Mouse (Mus musculus) forebrain, postnatal 0 days (tissue): Measurements from ENCODE around the gene St3gal6. TPM values are rescaled to one million over a fixed set of nuclear protein-coding genes. Genes with fewer than 3 reads are reported as not detected.

Experiments
- ATAC-seq: fragments of 200-750 bp; cut with Nextera tagmentation; 2 replicates; pipeline ENCODE4 v1.8.0; 2017; ENCODE audit warnings: mild to moderate bottlenecking, moderate library complexity
- DNase-seq: peaks from one replicate; pipeline ENCODE4 v3.0.0-alpha.2; 2015
- H3K27ac ChIP-seq: fragments of 300-500 bp; sonication (generic); 2 replicates; pipeline ENCODE4 v1.5.1; 2014; ENCODE audit warnings: low read depth, mild to moderate bottlenecking, antibody characterized with exemption, low read length, moderate library complexity, mixed read lengths
- H3K27me3 ChIP-seq: fragments of 300-500 bp; sonication (generic); 2 replicates; pipeline ENCODE4 v1.6.1; 2014; ENCODE audit warnings: mild to moderate bottlenecking, low read length, mixed read lengths; ENCODE audit not compliant: insufficient read depth
- H3K36me3 ChIP-seq: fragments of 300-500 bp; sonication (generic); 2 replicates; pipeline ENCODE4 v1.6.1; 2014; ENCODE audit warnings: mild to moderate bottlenecking, moderate library complexity; ENCODE audit not compliant: insufficient read depth
- H3K4me1 ChIP-seq: fragments of 300-500 bp; sonication (generic); 2 replicates; pipeline ENCODE4 v1.6.1; 2014; ENCODE audit warnings: antibody characterized with exemption; ENCODE audit not compliant: insufficient read depth
- H3K4me2 ChIP-seq: fragments of 300-500 bp; sonication (generic); 2 replicates; pipeline ENCODE4 v1.6.1; 2014; ENCODE audit warnings: low read depth, mild to moderate bottlenecking, moderate library complexity
- H3K4me3 ChIP-seq: fragments of 300-500 bp; sonication (generic); 2 replicates; pipeline ENCODE4 v1.5.1; 2014; ENCODE audit warnings: low read depth, low read length, mixed read lengths
- H3K9ac ChIP-seq: fragments of 300-500 bp; sonication (generic); 2 replicates; pipeline ENCODE4 v1.6.1; 2014; ENCODE audit warnings: mild to moderate bottlenecking
- H3K9me3 ChIP-seq: fragments of 300-500 bp; sonication (generic); 2 replicates; pipeline ENCODE4 v1.6.1; 2016; ENCODE audit warnings: low read length
- CTCF ChIP-seq: sonication (generic); IDR thresholded peaks from 2 replicates; pipeline ENCODE4 v1.5.1; 2016; ENCODE audit warnings: antibody characterized with exemption, control low read depth, low read depth
- WGBS: fragments of 180-500 bp; shearing (Covaris S2); extraction: QIAGEN DNeasy Blood & Tissue Kit; methylation state at CpG from one replicate; pipeline ENCODE4 v1.1.7; 2014; 5-methylcytosine and 5-hydroxymethylcytosine counted together
- polyA plus RNA-seq: library from polyadenylated mRNA; unstranded; fragments of >200 nt; fragmentation: Nextera tagmentation; extraction: Ambion mirVana; gene quantifications from 2 replicates; pipeline ENCODE4 v1.2.1, GENCODE M21; 2015
- total RNA-seq: library from RNA; depleted of rRNA; stranded (reverse); fragments of >200 nt; gene quantifications from 2 replicates; pipeline ENCODE4 v1.2.3, GENCODE M21; 2014; rRNA removed

The St3gal6 gene
- total and polyA plus RNA-seq, 2 experiments from 2014 or later: 12.6 to 14.9 TPM

DNA sequence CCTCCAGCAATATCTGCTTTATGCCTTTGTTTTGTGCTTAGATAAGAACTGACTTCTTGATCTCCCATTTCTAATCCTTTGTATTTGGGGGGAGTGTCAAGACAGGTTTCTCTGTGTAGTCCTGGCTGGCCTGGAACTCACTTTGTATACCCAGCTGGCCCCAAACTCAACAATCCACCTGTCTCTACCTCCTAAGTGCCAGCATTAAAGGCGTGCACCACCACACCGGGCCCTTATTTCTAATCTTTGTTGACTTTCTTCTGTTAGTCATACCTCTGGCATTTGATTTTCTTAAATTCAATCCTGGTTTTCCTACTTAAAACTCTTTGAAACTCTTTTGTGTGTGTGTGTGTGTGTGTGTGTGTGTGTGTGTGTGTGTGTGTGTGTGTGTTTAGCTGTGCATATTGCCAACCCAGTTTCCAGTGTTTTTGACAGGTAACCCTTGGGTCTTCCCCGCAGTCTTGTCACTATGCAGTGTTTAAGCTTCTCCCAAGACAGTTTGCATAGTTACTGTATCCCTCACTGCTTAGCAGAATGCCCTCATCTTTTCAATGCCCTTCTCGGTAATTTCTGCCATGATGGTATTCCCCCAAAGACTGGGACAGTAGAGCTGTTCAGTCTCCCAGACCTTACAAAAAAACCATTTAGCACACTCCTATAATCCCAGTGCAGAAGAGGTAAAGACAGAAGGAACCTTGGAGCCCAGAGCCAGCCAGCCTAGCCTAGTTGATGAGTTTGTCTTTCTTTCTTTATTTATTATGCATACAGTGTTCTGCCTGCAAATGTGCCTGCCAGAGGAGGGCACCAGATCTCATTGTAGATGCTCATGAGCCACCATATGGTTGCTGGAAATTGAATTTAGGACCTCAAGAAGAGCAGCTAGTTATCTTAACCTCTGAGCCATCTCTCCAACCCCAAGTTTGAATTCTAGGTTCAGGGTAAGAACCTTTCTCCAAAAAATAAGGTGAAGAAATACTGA lies 77.5 kb downstream of the St3gal6 start:
- DNase-seq (no peak), ATAC-seq (no peak)
- peak; percentile 6; the same call in 1 of the 2 replicates for TF ChIP-seq CTCF
- Histone ChIP-seq H3K4me1 (no peaks in the 10 kb centered on the region), H3K9ac (no peak overlapping the region), H3K27me3 (no peaks in the 10 kb centered on the region), H3K27ac (no peak overlapping the region), H3K4me3 (no peak overlapping the region), H3K4me2 (no peak overlapping the region), H3K9me3 (no peaks in the 10 kb centered on the region), H3K36me3 (peaks cover 8% of the 10 kb centered on the region)
- 93% methylated on average over 4 of the region's 4 CpGs for WGBS

DNA sequence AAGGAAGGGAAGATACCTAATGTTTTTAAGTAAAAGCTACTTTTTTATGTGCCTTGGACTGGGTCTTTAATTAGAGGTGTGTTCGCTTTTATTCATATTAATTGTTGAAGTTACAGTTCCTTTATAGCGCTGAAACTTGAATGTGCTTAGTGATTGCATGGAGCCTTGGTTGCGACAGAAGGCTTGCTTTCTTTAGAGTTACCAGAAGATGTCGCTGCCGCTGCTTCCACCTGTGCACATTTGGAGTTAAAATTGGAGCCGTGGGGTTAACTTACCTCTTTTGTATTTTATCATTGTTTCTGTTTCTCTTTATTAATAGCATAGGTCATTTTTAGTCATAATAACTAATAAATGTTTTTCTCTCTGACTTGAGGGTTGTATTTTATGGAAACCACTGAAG lies 79.3 kb downstream of the St3gal6 start:
- Histone ChIP-seq H3K4me2 (no peak overlapping the region), H3K27me3 (no peaks in the 10 kb centered on the region), H3K4me1 (no peaks in the 10 kb centered on the region), H3K9me3 (no peaks in the 10 kb centered on the region), H3K27ac (no peak overlapping the region), H3K4me3 (no peak overlapping the region), H3K36me3 (no peaks in the 10 kb centered on the region), H3K9ac (no peak overlapping the region)
- ATAC-seq (no peak), DNase-seq (peak; percentile 10)
- 63% methylated on average over 6 of the region's 6 CpGs for WGBS
- TF ChIP-seq CTCF: peak; percentile 51

DNA sequence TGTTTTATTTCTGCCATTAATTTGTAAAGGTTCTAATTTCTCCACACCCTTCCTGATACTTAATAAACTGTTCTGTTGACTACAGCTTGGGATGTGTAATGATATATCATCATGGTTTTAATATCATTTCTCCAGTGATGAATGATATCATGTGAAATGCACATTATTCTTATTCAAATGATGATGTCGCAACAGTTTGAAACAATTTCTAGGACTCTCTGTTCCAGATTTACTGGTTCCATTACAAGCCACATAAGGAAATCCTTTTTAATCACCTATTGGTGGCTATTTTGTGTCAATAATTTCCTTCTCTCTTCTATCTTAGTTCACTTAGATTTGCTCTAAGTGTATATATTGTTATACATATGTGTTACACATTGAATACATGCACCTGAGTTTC lies 91.7 kb downstream of the St3gal6 start:
- 98% methylated on average over 1 of the region's 1 CpGs for WGBS
- TF ChIP-seq CTCF: no peak
- DNase-seq (no peak), ATAC-seq (no peak)
- Histone ChIP-seq H3K4me3 (no peak overlapping the region), H3K27ac (no peak overlapping the region), H3K36me3 (no peaks in the 10 kb centered on the region; the same call in 1 of the 2 replicates), H3K27me3 (no peaks in the 10 kb centered on the region), H3K4me1 (no peaks in the 10 kb centered on the region), H3K9me3 (no peaks in the 10 kb centered on the region), H3K4me2 (no peak overlapping the region), H3K9ac (no peak overlapping the region)

DNA sequence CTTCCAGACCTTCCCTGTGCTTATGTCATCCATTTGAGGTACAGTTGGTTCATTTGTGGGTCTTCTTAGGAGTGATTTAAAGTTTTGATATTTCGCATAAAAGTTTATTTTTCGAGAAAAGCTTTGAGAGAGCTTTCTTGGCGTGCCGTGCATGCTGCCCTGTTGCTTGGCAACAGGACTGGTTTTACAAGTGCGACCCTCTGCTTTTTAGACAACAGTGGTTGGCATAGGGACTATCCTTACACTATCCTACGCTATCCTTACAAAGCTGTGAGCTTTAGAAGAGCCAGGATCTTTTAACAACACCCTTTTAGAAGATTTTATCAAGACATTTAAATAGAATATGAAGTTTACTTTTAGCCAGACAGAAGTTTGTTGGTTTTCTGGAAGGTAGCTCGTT lies 93.8 kb downstream of the St3gal6 start:
- TF ChIP-seq CTCF: no peak

DNA sequence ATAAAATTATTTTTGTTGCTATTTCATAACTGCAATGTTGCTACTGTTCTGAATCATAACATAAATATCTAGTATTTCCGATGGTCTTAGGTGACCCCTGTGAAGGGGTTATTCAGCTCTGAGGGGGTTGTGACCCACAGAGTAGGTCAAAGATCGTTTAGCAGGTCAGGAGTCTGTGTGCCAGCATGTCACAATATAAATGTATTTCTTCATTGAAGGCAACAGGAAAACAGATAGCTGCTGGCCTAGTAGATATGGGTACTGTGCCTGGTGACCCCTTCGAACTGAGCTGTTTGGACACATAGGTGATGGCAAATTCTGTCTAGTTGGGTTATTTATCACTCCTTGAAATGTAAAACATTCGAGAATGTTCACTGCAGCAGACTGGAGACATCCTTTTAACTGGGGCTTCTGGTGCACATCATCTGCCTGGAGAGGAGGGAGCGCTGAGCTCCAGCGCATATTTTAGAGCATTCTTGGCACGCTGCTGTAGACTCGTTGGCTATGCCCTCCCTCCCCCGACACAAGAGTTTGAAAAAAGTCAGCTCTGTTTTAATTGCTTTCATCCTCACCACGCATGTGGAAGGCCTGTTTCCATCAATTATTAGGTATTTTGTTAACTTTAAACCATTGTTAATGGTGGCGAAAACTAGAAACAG lies 102.2 kb downstream of the St3gal6 start:
- ATAC-seq (peak; percentile 80), DNase-seq (peak; percentile 44)
- no peak for TF ChIP-seq CTCF
- no peaks in the 10 kb centered on the region for H3K27me3 ChIP-seq
- H3K4me3 ChIP-seq: no peak overlapping the region
- H3K27ac ChIP-seq: no peak overlapping the region
- H3K9me3 ChIP-seq: no peaks in the 10 kb centered on the region
- H3K36me3 ChIP-seq: no peaks in the 10 kb centered on the region
- 38% methylated on average over 11 of the region's 11 CpGs for WGBS
- no peak overlapping the region for H3K9ac ChIP-seq
- 0 out of 2 replicates have a peak, but pooled peaks cover 6% of the 10 kb centered on the region for H3K4me1 ChIP-seq
- H3K4me2 ChIP-seq: no peak overlapping the region

More for the DNA sequence above, 93.8 kb downstream of the St3gal6 start:
- ATAC-seq (peak; percentile 88), DNase-seq (peak; percentile 30)
- no peak overlapping the region for H3K4me2 ChIP-seq
- WGBS: 58% methylated on average over 7 of the region's 7 CpGs
- H3K4me3 ChIP-seq: no peak overlapping the region
- H3K36me3 ChIP-seq: no peaks in the 10 kb centered on the region
- no peaks in the 10 kb centered on the region for H3K27me3 ChIP-seq
- H3K9ac ChIP-seq: no peak overlapping the region
- no peaks in the 10 kb centered on the region for H3K4me1 ChIP-seq
- no peak overlapping the region for H3K27ac ChIP-seq
- no peaks in the 10 kb centered on the region for H3K9me3 ChIP-seq

Other genes starting within 250 kb of the St3gal6 start
- gene Dcbld2, start 115.8 kb downstream of the St3gal6 start, total RNA-seq: 21.0 and 24.7 TPM in 2 replicates
- 1.8 and 3.0 TPM in 2 replicates for gene Dcbld2, start 115.8 kb downstream of the St3gal6 start, polyA plus RNA-seq
- not detected in 2 replicates for gene Gm813, start 92.7 kb upstream of the St3gal6 start, total RNA-seq
- not detected in 2 replicates for gene Gm813, start 92.7 kb upstream of the St3gal6 start, polyA plus RNA-seq
- not detected in 2 replicates for gene E330017A01Rik, start 114.5 kb upstream of the St3gal6 start, total RNA-seq
- gene E330017A01Rik, start 114.5 kb upstream of the St3gal6 start, polyA plus RNA-seq: 0.16 TPM in 1 of 2 replicates, not detected in the other
- 12.9 and 22.4 TPM in 2 replicates for gene Cpox, start 146.0 kb upstream of the St3gal6 start, total RNA-seq
- 5.9 and 10.0 TPM in 2 replicates for gene Cpox, start 146.0 kb upstream of the St3gal6 start, polyA plus RNA-seq
- gene Gpr15, start 194.8 kb upstream of the St3gal6 start, total RNA-seq: 0.14 TPM in 1 of 2 replicates, not detected in the other
- not detected in 2 replicates for gene Gpr15, start 194.8 kb upstream of the St3gal6 start, polyA plus RNA-seq
- 42.9 and 54.8 TPM in 2 replicates for gene Cldnd1, start 203.7 kb upstream of the St3gal6 start, total RNA-seq
- 117 and 129 TPM in 2 replicates for gene Cldnd1, start 203.7 kb upstream of the St3gal6 start, polyA plus RNA-seq
- not detected in 2 replicates for gene Olfr172, start 238.9 kb upstream of the St3gal6 start, total RNA-seq
- not detected in 2 replicates for gene Olfr172, start 238.9 kb upstream of the St3gal6 start, polyA plus RNA-seq